ENCODE assay signal across 11 mouse cellular contexts in the genomic region with DNA sequence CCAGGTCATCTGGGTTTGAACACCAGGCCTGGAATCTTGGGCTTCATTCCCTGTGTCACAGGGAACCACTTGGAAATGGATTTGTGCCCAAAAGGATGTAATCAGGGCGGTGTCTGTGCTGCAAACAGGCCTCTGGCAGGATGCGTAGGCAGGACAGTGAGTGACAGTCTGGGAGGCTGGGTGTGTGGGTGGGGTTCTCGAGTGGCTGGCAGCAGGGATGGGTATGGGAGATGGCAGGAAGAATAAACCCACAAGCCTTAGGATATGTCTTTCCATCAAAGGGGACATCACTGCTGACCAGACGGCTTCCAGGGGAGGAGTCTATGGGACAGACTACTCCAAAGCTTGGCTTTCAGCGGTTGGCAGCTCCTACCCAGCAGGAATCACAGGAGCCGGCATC.
DNase-seq lines count a peak whose midpoint lies in the region; ATAC-seq lines count a peak whose summit lies in the region.
"Had no signal": no experiment of that assay in that cellular context is flagged by ENCODE, and none has a peak within 500 bp of the region (broad histone marks: within the 10 kb centered on the region; RNA-seq: fewer than 3 reads in every experiment).

No protein-coding gene starts in this region.

- H3K9me3 ChIP-seq in intestine, embryonic 16.5 days (ENCODE audit: control insufficient read depth, low read length): no peaks in the 10 kb centered on the region
- H3K9me3 ChIP-seq: hindbrain, embryonic 12.5 days had no signal

- no peak overlapping the region for H3K4me2 ChIP-seq in intestine, embryonic 16.5 days (ENCODE audit: low read depth, low read length)
- H3K4me2 ChIP-seq: hindbrain, embryonic 12.5 days had no signal

- H3K4me3 ChIP-seq in intestine, embryonic 16.5 days (ENCODE audit: low read length): no peak overlapping the region
- H3K4me3 ChIP-seq: hindbrain, embryonic 12.5 days had no signal

- no peaks in the 10 kb centered on the region for H3K4me1 ChIP-seq in intestine, embryonic 16.5 days (ENCODE audit: control insufficient read depth, insufficient read depth, low read length)

- no peak overlapping the region for H3K27ac ChIP-seq in intestine, embryonic 16.5 days (ENCODE audit: low read length)
- H3K27ac ChIP-seq: hindbrain, embryonic 12.5 days; liver, embryonic 14.5 days had no signal

- no peak overlapping the region for H3K9ac ChIP-seq in intestine, embryonic 16.5 days (ENCODE audit: low read depth, low read length)
- H3K9ac ChIP-seq: hindbrain, embryonic 12.5 days; liver, embryonic 14.5 days had no signal

- no peaks in the 10 kb centered on the region for H3K27me3 ChIP-seq in intestine, embryonic 16.5 days (replicated peaks; ENCODE audit: control insufficient read depth, insufficient read depth, low read length)
- H3K27me3 ChIP-seq: hindbrain, embryonic 12.5 days had no signal

- ATAC-seq in intestine, embryonic 16.5 days: no peak

- WGBS in intestine, embryonic 16.5 days: 75% methylated on average over 6 of the region's 6 CpGs

- H3K36me3 ChIP-seq in intestine, embryonic 16.5 days (ENCODE audit: control insufficient read depth, insufficient read depth, low read length): no peaks in the 10 kb centered on the region
- H3K36me3 ChIP-seq: hindbrain, embryonic 12.5 days had no signal

- DNase-seq in heart, postnatal 4 days: peak; percentile 11
- no peak for DNase-seq in heart, adult 8-10 months (ENCODE audit: low spot score)
- DNase-seq in frontal cortex, postnatal 25 days (ENCODE audit: low spot score in 2 of 2): peak; percentile 37 to 53
- peak; percentile 72 to 85 for DNase-seq in left cerebral cortex, adult 18-20 months (ENCODE audit: low spot score in 2 of 2)
- DNase-seq in lung, postnatal 4 days: peak; percentile 38 to 57
- DNase-seq in thymus, postnatal 10 days (ENCODE audit: low spot score in 2 of 2): no peak
- no peak for DNase-seq in cerebellum, adult 9-11 months
- DNase-seq: heart, adult 11 months had no signal

Comparison
In these comparisons a context has a peak if more than half of its experiments do, and no peak if none do; other contexts are left out.
1. DNase-seq: peak in heart, postnatal 4 days (single experiment), frontal cortex, postnatal 25 days (2 of 2), left cerebral cortex, adult 18-20 months (2 of 2) and lung, postnatal 4 days (2 of 2); none in heart, adult 8-10 months (single experiment), thymus, postnatal 10 days (0 of 2) and cerebellum, adult 9-11 months (single experiment).